ENCODE assay signal across 31 mouse cellular contexts in the genomic region with DNA sequence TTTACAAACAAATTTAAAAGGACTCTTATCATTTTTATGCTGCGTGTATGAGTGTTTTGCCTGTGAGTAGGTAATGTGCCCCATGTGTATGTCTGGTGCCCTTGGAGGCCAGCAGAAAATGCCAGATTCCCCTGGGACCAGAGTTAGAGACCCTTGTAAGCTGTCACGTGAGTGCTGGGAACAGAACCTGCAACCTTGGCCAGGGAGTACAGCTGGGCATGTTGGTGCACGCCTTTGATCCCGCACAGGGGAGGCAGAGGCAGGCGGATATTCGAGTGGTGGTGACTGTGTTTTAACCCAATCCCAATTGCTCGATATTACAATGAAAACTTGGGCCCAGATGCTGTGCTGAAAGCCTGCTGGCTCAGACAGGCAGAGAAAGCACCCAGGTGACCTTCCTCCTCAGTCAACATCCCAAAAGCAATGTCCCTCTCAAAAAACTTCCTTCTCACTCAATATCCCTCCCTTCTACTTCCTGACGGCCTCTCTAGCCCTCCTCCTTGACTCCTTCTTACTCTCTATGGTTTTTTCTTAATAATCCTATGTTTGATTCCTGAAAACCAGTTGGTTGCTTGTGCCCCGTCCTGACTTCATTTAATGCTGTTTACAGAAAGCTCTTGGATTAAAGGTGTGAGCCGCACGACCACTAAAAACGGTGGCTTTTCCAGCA. TPM values are rescaled to one million over a fixed set of nuclear protein-coding genes. Genes with fewer than 3 reads are reported as not detected.
DNase-seq lines count a peak whose midpoint lies in the region; ATAC-seq and TF ChIP-seq lines count a peak whose summit lies in the region.
"Had no signal": no experiment of that assay in that cellular context is flagged by ENCODE, and none has a peak within 500 bp of the region (broad histone marks: within the 10 kb centered on the region; RNA-seq: fewer than 3 reads in every experiment).

No protein-coding gene starts in this region.

- H3K4me3 ChIP-seq in liver, postnatal 0 days (ENCODE audit: low read depth, low read length): no peak overlapping the region
- H3K4me3 ChIP-seq in ES-Bruce4 (ENCODE audit: low read depth, low read length) (peak overlapping the region; percentile 31; the same call in 1 of the 2 replicates), ES-E14 (ENCODE audit: insufficient read depth in 1 of 2, low read depth in 1 of 2, low read length in 2 of 2, poor library complexity in 1 of 2, severe bottlenecking in 1 of 2) (peak overlapping the region; percentile 31 to 41; a peak in 2 of 4 replicates)
- H3K4me3 ChIP-seq: embryonic facial prominence, embryonic 13.5 days; embryonic facial prominence, embryonic 15.5 days had no signal

- no peak for TF ChIP-seq CTCF in liver, postnatal 0 days (IDR thresholded peaks at IDR 0.05; ENCODE audit: low read depth)
- TF ChIP-seq CTCF in ES-Bruce4 (IDR thresholded peaks at IDR 0.05; ENCODE audit: low read depth, low read length): no peak

- H3K36me3 ChIP-seq in liver, postnatal 0 days (replicated peaks; ENCODE audit: insufficient read depth, low read length): no peaks in the 10 kb centered on the region
- no peaks in the 10 kb centered on the region for H3K36me3 ChIP-seq in ES-Bruce4 (ENCODE audit: control insufficient read depth, insufficient read depth, low read length, poor library complexity, severe bottlenecking)
- H3K36me3 ChIP-seq in ES-E14 (ENCODE audit: control insufficient read depth, insufficient read depth, low read length, poor library complexity, severe bottlenecking): no peaks in the 10 kb centered on the region
- H3K36me3 ChIP-seq: embryonic facial prominence, embryonic 13.5 days; embryonic facial prominence, embryonic 15.5 days had no signal

- TF ChIP-seq POLR2A in ES-Bruce4 (IDR thresholded peaks at IDR 0.05; ENCODE audit: insufficient read depth, low read length): no peak

- H3K4me1 ChIP-seq in liver, postnatal 0 days (ENCODE audit: insufficient read depth): peaks cover 12% of the 10 kb centered on the region; the same call in 1 of the 2 replicates
- H3K4me1 ChIP-seq in ES-Bruce4 (ENCODE audit: control insufficient read depth, insufficient read depth, low read length) (peaks cover 2% of the 10 kb centered on the region), ES-E14 (ENCODE audit: control insufficient read depth in 2 of 2, insufficient read depth in 2 of 2, low read length in 2 of 2, poor library complexity in 1 of 2) (peaks cover 1 to 9% of the 10 kb centered on the region in 2 experiments; a peak in 3 of 4 replicates)

- no peaks in the 10 kb centered on the region for H3K27me3 ChIP-seq in liver, postnatal 0 days (ENCODE audit: insufficient read depth, low read length)
- H3K27me3 ChIP-seq in ES-Bruce4 (ENCODE audit: control insufficient read depth, insufficient read depth, low read length, poor library complexity, severe bottlenecking): no peaks in the 10 kb centered on the region
- H3K27me3 ChIP-seq: embryonic facial prominence, embryonic 13.5 days; embryonic facial prominence, embryonic 15.5 days had no signal

- peak; percentile 9 for DNase-seq in liver, postnatal 0 days
- DNase-seq in liver (no peak), ES-E14 (ENCODE audit: low read depth, low spot score) (no peak), ZHBTc4 (ENCODE audit: low read depth, low spot score) (peak; percentile 63)
- no peak for DNase-seq in frontal cortex, postnatal 14 days (ENCODE audit: low spot score in 2 of 2)
- DNase-seq in urinary bladder, postnatal 10 days (ENCODE audit: low spot score): no peak
- DNase-seq in kidney, adult 11 months: no peak
- DNase-seq: adrenal gland, adult 2 months; adrenal gland, postnatal 10 days; adrenal gland, postnatal 25 days; B cell, adult 2 months; cerebellum, adult 11 months; cerebellum, adult 18-20 months; cerebellum, adult 8-10 months; cerebellum, adult 9-11 months; cerebellum, postnatal 14 days; cerebellum, postnatal 36 days; embryo, embryonic 11 days had no signal

- in situ Hi-C loops in ES-E14 (cut with MboI; ENCODE audit: low sequenced_read_pairs in 2 of 2, unreplicated experiment in 2 of 2): no loop called here

- no peak overlapping the region for H3K4me2 ChIP-seq in liver, postnatal 0 days (ENCODE audit: low read depth, low read length)
- H3K4me2 ChIP-seq: embryonic facial prominence, embryonic 13.5 days; embryonic facial prominence, embryonic 15.5 days had no signal

- no peak for ATAC-seq in liver, postnatal 0 days
- ATAC-seq: CD4-positive, CD25-positive, alpha-beta regulatory T cell, adult 4 months; forebrain, embryonic 14.5 days; forebrain, embryonic 16.5 days had no signal

- 82% methylated on average over 12 of the region's 12 CpGs for WGBS in liver, postnatal 0 days (ENCODE audit: insufficient replicate concordance)

- TF ChIP-seq EP300 in liver, postnatal 0 days (IDR thresholded peaks at IDR 0.05; ENCODE audit: low read depth): no peak
- TF ChIP-seq EP300 in ES-Bruce4 (IDR thresholded peaks at IDR 0.05; ENCODE audit: insufficient read depth, low read depth, low read length): no peak

- H3K27ac ChIP-seq in liver, postnatal 0 days (ENCODE audit: low read depth): no peak overlapping the region
- H3K27ac ChIP-seq in ES-Bruce4 (ENCODE audit: insufficient read depth, low read length) (peak overlapping the region; percentile 47), ES-E14 (ENCODE audit: insufficient read depth, low read depth, low read length, poor library complexity, severe bottlenecking) (peak overlapping the region; percentile 23)
- H3K27ac ChIP-seq: embryonic facial prominence, embryonic 13.5 days; embryonic facial prominence, embryonic 15.5 days had no signal

- H3K9ac ChIP-seq in liver, postnatal 0 days (replicated peaks): no peak overlapping the region
- H3K9ac ChIP-seq in ES-Bruce4 (ENCODE audit: low read depth, poor library complexity, severe bottlenecking) (peak overlapping the region; percentile 1), ES-E14 (ENCODE audit: insufficient read depth, low read depth, low read length, poor library complexity, severe bottlenecking) (peak overlapping the region; percentile 44)
- H3K9ac ChIP-seq: embryonic facial prominence, embryonic 13.5 days; embryonic facial prominence, embryonic 15.5 days had no signal

- no peaks in the 10 kb centered on the region; the same call in 1 of the 2 replicates for H3K9me3 ChIP-seq in liver, postnatal 0 days (ENCODE audit: low read length)
- H3K9me3 ChIP-seq in ES-Bruce4 (replicated peaks; ENCODE audit: control insufficient read depth, insufficient read depth, low read length, poor library complexity, severe bottlenecking) (no peaks in the 10 kb centered on the region), ES-E14 (ENCODE audit: control insufficient read depth, insufficient read depth, low read depth, low read length) (no peaks in the 10 kb centered on the region)
- H3K9me3 ChIP-seq: embryonic facial prominence, embryonic 13.5 days; embryonic facial prominence, embryonic 15.5 days had no signal

TF ChIP-seq in ES-E14, 5 proteins besides CTCF, POLR2A, EP300 and RAD21:
- TF ChIP-seq MAFK (IDR thresholded peaks at IDR 0.05; ENCODE audit: insufficient read depth, low read depth, low read length) (no peak), ZNF384 (IDR thresholded peaks at IDR 0.05; ENCODE audit: low read depth, low read length) (no peak), CHD2 (IDR thresholded peaks at IDR 0.05; ENCODE audit: low read depth, low read length) (no peak), ZC3H11A (IDR thresholded peaks at IDR 0.05; ENCODE audit: borderline replicate concordance, low read depth, low read length) (no peak), HCFC1 (IDR thresholded peaks at IDR 0.05; ENCODE audit: borderline replicate concordance, insufficient read depth, low read length) (0 out of 2 replicates have a peak, but pooled peaks have one; percentile 39)

RNA-seq across cellular contexts. Expression of a gene that starts 7.9 kb away (rescaled TPM):
- polyA plus RNA-seq in liver, postnatal 0 days (2015; fragmentation: Nextera tagmentation; extraction: Ambion mirVana): 35.7 and 37.3 TPM in 2 replicates
- 9.9 and 10.8 TPM in 2 replicates for polyA plus RNA-seq in ES-Bruce4 (2011; ENCODE audit: insufficient read depth, insufficient read length, low read depth, missing spikeins)
- 5.0 TPM in 2 replicates for total RNA-seq in ES-E14 (2012; rRNA removed)

RNA-seq across cellular contexts. Expression of a gene that starts 8.1 kb away (rescaled TPM):
- 11.1 TPM in 2 replicates for polyA plus RNA-seq in liver, postnatal 0 days (2015; fragmentation: Nextera tagmentation; extraction: Ambion mirVana)
- 60.9 and 75.4 TPM in 2 replicates for polyA plus RNA-seq in ES-Bruce4 (2011; ENCODE audit: insufficient read depth, insufficient read length, low read depth, missing spikeins)
- total RNA-seq in ES-E14 (2012; rRNA removed): 124 and 147 TPM in 2 replicates

RNA-seq across cellular contexts. Expression of a gene that starts 8.4 kb away (rescaled TPM):
- 0.25 TPM in 1 of 2 replicates, not detected in the other for polyA plus RNA-seq in liver, postnatal 0 days (2015; fragmentation: Nextera tagmentation; extraction: Ambion mirVana)
- polyA plus RNA-seq in ES-Bruce4 (2011; ENCODE audit: insufficient read depth, insufficient read length, low read depth, missing spikeins): 0.41 TPM in 1 of 2 replicates, not detected in the other
- total RNA-seq in ES-E14 (2012; rRNA removed): 0.31 TPM in 1 of 2 replicates, not detected in the other
- total RNA-seq: adrenal gland, adult 2 months; adrenal gland, postnatal 25 days; adrenal gland, postnatal 4 days; common myeloid progenitor, adult 5-6 weeks; MEL had no signal
- polyA plus RNA-seq: brain, embryonic 14.5 days; CD4-positive, CD25-positive, alpha-beta regulatory T cell, adult 4 months; embryonic facial prominence, embryonic 11.5 days; embryonic facial prominence, embryonic 13.5 days; embryonic facial prominence, embryonic 15.5 days; forebrain, embryonic 11.5 days; forebrain, embryonic 14.5 days; forebrain, embryonic 16.5 days; frontal cortex, adult 2 months had no signal

RNA-seq across cellular contexts. Expression of a gene that starts 10.9 kb away (rescaled TPM):
- polyA plus RNA-seq in liver, postnatal 0 days (2015; fragmentation: Nextera tagmentation; extraction: Ambion mirVana): 0.33 and 0.46 TPM in 2 replicates
- polyA plus RNA-seq in ES-Bruce4 (2011; ENCODE audit: insufficient read depth, insufficient read length, low read depth, missing spikeins): 22.8 and 24.7 TPM in 2 replicates
- total RNA-seq in ES-E14 (2012; rRNA removed): 9.4 and 11.5 TPM in 2 replicates
- polyA plus RNA-seq: CD4-positive, CD25-positive, alpha-beta regulatory T cell, adult 4 months had no signal

RNA-seq across cellular contexts. Expression of a gene that starts 24.1 kb away (rescaled TPM):
- 3.5 and 3.6 TPM in 2 replicates for polyA plus RNA-seq in liver, postnatal 0 days (2015; fragmentation: Nextera tagmentation; extraction: Ambion mirVana)
- 5.3 and 5.8 TPM in 2 replicates for polyA plus RNA-seq in ES-Bruce4 (2011; ENCODE audit: insufficient read depth, insufficient read length, low read depth, missing spikeins)
- total RNA-seq in ES-E14 (2012; rRNA removed): 5.5 and 8.7 TPM in 2 replicates
- total RNA-seq: common myeloid progenitor, adult 5-6 weeks had no signal
- polyA plus RNA-seq: CD4-positive, CD25-positive, alpha-beta regulatory T cell, adult 4 months; forebrain, embryonic 11.5 days; forebrain, embryonic 14.5 days had no signal

Comparison
In these comparisons a context has a peak if more than half of its experiments do, and no peak if none do; other contexts are left out.
1. DNase-seq: peak in liver, postnatal 0 days (single experiment) and ZHBTc4 (single experiment); none in liver (single experiment), ES-E14 (single experiment), frontal cortex, postnatal 14 days (0 of 2), urinary bladder, postnatal 10 days (single experiment) and kidney, adult 11 months (single experiment).